Mouse (Mus musculus) small intestine, adult 2 months (tissue): ENCODE results near the gene Eftud2. TPM values are rescaled to one million over a fixed set of nuclear protein-coding genes. Genes with fewer than 3 reads are reported as not detected.
A peak's percentile ranks its signal among the peaks of the same experiment; 100 is the strongest.

Experiments used
- H3K27ac ChIP-seq: fragments of 200-500 bp; 2 replicates; pipeline ENCODE4 v1.5.1; 2012; ENCODE audit warnings: low read depth, low read length, control low read depth, inconsistent platforms; ENCODE audit not compliant: insufficient read depth
- H3K27me3 ChIP-seq: fragments of 200-500 bp; 2 replicates; pipeline ENCODE4 v1.6.1; 2012; ENCODE audit warnings: mild to moderate bottlenecking, moderate library complexity, low read length, inconsistent platforms; ENCODE audit not compliant: control insufficient read depth, insufficient read depth
- H3K36me3 ChIP-seq: fragments of 200-500 bp; 2 replicates; pipeline ENCODE4 v1.6.1; 2012; ENCODE audit warnings: mild to moderate bottlenecking, low read length, control low read depth, inconsistent platforms; ENCODE audit not compliant: control insufficient read depth, insufficient read depth
- H3K4me1 ChIP-seq: fragments of 200-500 bp; 2 replicates; pipeline ENCODE4 v1.6.1; 2012; ENCODE audit warnings: low read length, inconsistent platforms, mixed read lengths; ENCODE audit not compliant: control insufficient read depth, insufficient read depth, insufficient read length
- H3K4me3 ChIP-seq: fragments of 200-500 bp; 2 replicates; pipeline ENCODE4 v1.5.1; 2012; ENCODE audit warnings: low read depth, mild to moderate bottlenecking, control low read depth, inconsistent platforms, low read length, moderate library complexity
- CTCF ChIP-seq: fragments of 200-500 bp; IDR thresholded peaks from 2 replicates; pipeline ENCODE4 v1.5.1; 2012; ENCODE audit warnings: low read depth, mild to moderate bottlenecking, control low read depth, inconsistent platforms, low read length, moderate library complexity, mixed read lengths; ENCODE audit not compliant: insufficient replicate concordance, insufficient read length; ENCODE audit errors: extremely low read depth
- POLR2A ChIP-seq: fragments of 200-500 bp; IDR thresholded peaks from 2 replicates; pipeline ENCODE4 v1.6.1; 2012; ENCODE audit warnings: low read depth, mild to moderate bottlenecking, control low read depth, inconsistent platforms, low read length, moderate library complexity
- WGBS: fragments of 180-500 bp; shearing (Covaris S2); methylation state at CpG from one replicate; pipeline ENCODE4 v1.1.7; 2018; 5-methylcytosine and 5-hydroxymethylcytosine counted together
- polyA plus RNA-seq: library from polyadenylated mRNA; depleted of rRNA; stranded (reverse); fragments of >200 nt; gene quantifications from 2 replicates; pipeline ENCODE4 v1.2.3, GENCODE M21; 2012; rRNA removed

Gene Eftud2
- polyA plus RNA-seq = 30.7 and 57.1 TPM in 2 replicates

GRCm38 (mm10) chr11:102880585-102881313 is at the start of gene Eftud2, which contains the start of gene Ccdc103:
TSS of gene Eftud2 (minus strand) at chr11:102880985.
TSS of gene Ccdc103 (plus strand) at chr11:102881204.
- Histone ChIP-seq H3K27ac (peak within 1 kb of the TSS; percentile 89), H3K27me3 (no peaks in the 10 kb centered on the region), H3K4me3 (peak within 1 kb of the TSS; percentile 85), H3K36me3 (peaks cover 10% of the 10 kb centered on the region), H3K4me1 (peaks cover 10% of the 10 kb centered on the region; the same call in 1 of the 2 replicates)
- WGBS = under 1% methylated on average over 62 of the region's 62 CpGs
- TF ChIP-seq CTCF (no peak), POLR2A (peak; percentile 68)

- TF ChIP-seq POLR2A = no peak
- TF ChIP-seq CTCF = peak; percentile 4; the same call in 1 of the 2 replicates
- 0 out of 2 replicates have a peak, but pooled peaks cover under 1% of the 10 kb centered on the region for H3K27me3 ChIP-seq
- peak overlapping the region; percentile 60 for H3K27ac ChIP-seq
- WGBS = 2% methylated on average over 10 of the region's 10 CpGs
- H3K4me3 ChIP-seq = peak overlapping the region; percentile 92
- H3K4me1 ChIP-seq = no peaks in the 10 kb centered on the region
- H3K36me3 ChIP-seq = no peaks in the 10 kb centered on the region
These were observed 44.5 kb upstream of the Eftud2 start for GRCm38 (mm10) chr11:102925351-102925717.

GRCm38 (mm10) chr11:102924557-102925350 is 44.0 kb upstream of the Eftud2 start, which contains the start of gene Kif18b:
TSS of gene Kif18b (minus strand) at chr11:102925124.
- Histone ChIP-seq H3K27me3 (no peaks in the 10 kb centered on the region), H3K4me1 (no peaks in the 10 kb centered on the region), H3K27ac (peak within 1 kb of the TSS; percentile 60), H3K4me3 (peak within 1 kb of the TSS; percentile 92), H3K36me3 (no peaks in the 10 kb centered on the region)
- WGBS = under 1% methylated on average over 62 of the region's 62 CpGs
- TF ChIP-seq CTCF = peak; percentile 6; the same call in 1 of the 2 replicates
- TF ChIP-seq POLR2A = no peak; the same call in 1 of the 2 replicates

DNA sequence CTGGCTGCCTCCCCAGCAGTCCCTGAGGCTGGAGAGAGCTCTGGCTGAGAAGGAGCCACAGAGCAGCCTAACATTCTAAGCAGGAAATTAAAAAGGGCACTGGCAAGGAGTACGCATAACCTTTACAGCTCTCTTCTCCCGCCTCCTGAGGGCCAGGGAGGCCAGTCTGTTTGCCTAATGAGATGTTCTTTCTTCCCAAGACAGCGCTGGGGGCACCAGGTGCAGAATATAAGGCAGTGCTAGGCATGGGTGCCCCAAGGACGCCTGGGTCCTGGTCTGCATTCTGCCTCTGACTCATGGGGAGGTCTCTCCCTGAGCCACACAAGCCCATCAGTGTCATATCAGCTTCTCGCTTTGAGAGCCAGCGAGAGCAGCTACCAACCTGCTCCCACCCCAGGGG is 40.7 kb upstream of the Eftud2 start:
- WGBS = 79% methylated on average over 6 of the region's 6 CpGs
- H3K36me3 ChIP-seq = no peaks in the 10 kb centered on the region

GRCm38 (mm10) chr11:102918077-102918476 is 37.3 kb upstream of the Eftud2 start:
- no peak overlapping the region for H3K4me3 ChIP-seq
- H3K4me1 ChIP-seq = no peaks in the 10 kb centered on the region
- TF ChIP-seq POLR2A = no peak
- no peak for TF ChIP-seq CTCF
- H3K27ac ChIP-seq = no peak overlapping the region
- 89% methylated on average over 4 of the region's 4 CpGs for WGBS
- H3K27me3 ChIP-seq = no peaks in the 10 kb centered on the region
- H3K36me3 ChIP-seq = peaks cover 8% of the 10 kb centered on the region; the same call in 1 of the 2 replicates

More for the DNA sequence above, 40.7 kb upstream of the Eftud2 start:
- Histone ChIP-seq H3K27ac (no peak overlapping the region), H3K4me3 (no peak overlapping the region), H3K4me1 (no peaks in the 10 kb centered on the region), H3K27me3 (no peaks in the 10 kb centered on the region)
- TF ChIP-seq CTCF = no peak
- no peak for TF ChIP-seq POLR2A

DNA sequence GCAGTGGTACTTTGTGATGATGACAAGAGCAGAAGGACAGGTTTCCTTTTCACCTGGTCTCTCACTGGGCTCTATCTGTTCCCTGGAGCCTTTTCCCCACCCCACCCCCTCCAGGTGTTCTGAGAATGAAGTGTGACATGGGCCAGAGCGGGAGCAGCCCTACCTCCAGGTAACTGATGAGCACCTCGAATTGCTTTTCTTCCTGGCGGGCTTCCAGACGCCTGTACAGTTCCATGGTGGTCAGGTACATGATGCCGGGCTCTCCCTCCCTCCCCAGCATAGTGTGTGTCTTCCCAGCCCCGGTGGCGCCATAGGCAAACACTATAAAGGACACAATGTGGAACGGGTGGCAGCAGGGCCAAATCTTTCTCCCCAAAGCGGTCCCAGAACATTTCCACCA is 34.6 kb upstream of the Eftud2 start:
- 88% methylated on average over 9 of the region's 9 CpGs for WGBS
- Histone ChIP-seq H3K4me1 (no peaks in the 10 kb centered on the region), H3K4me3 (no peak overlapping the region), H3K27ac (no peak overlapping the region), H3K36me3 (peaks cover 11% of the 10 kb centered on the region), H3K27me3 (no peaks in the 10 kb centered on the region)
- no peak for TF ChIP-seq POLR2A
- TF ChIP-seq CTCF = no peak

- TF ChIP-seq CTCF (no peak), POLR2A (no peak)
- Histone ChIP-seq H3K27me3 (no peaks in the 10 kb centered on the region), H3K27ac (no peak overlapping the region), H3K4me1 (no peaks in the 10 kb centered on the region), H3K4me3 (no peak overlapping the region), H3K36me3 (peaks cover 19% of the 10 kb centered on the region)
- 82% methylated on average over 7 of the region's 7 CpGs for WGBS
These were observed 30.6 kb upstream of the Eftud2 start for GRCm38 (mm10) chr11:102911376-102911775.
